Mouse (Mus musculus): ENCODE measurements around the gene Iqcf3. TPM values are rescaled to one million over a fixed set of nuclear protein-coding genes. Genes with fewer than 3 reads are reported as not detected.
"Not testable (repeated sequence)": the region's sequence is repeated elsewhere in the genome, so short reads cannot be mapped to it uniquely, and the experiment has no call there.

The Iqcf3 gene
- not detected in 2 replicates for polyA plus RNA-seq (2015; fragmentation: Nextera tagmentation; extraction: Ambion mirVana)

DNA sequence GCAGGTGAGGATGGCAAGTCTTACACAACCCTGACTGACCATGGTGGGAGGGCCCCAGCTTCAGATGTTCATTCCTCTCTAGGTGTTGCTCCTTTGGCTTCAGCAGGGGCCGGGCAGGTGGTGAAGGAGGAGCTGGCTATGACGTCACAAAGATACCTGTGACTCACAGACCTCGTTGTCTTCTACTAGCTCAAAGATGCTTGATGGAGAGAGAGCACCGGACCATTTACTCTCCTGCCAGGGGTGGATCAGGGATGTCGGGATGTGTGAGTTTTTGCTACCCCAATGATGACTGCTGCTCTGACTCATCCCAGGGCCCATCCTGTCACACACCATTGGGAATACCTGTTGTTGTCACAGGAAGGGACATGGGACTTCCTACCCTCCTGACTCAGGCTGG is at the start of gene Iqcf3:
Iqcf3 (minus strand) TSS at position 101 of the 400 bp plus-strand sequence.
- H3K4me1 ChIP-seq (ENCODE audit: control insufficient read depth, insufficient read depth, low read depth, low read length): no peaks in the 10 kb centered on the region
- H3K9ac ChIP-seq (ENCODE audit: low read depth, low read length): no peak within 1 kb of the TSS
- no peaks in the 10 kb centered on the region for H3K36me3 ChIP-seq (ENCODE audit: control insufficient read depth, insufficient read depth, low read length)
- no peak within 1 kb of the TSS for H3K27ac ChIP-seq (ENCODE audit: low read depth, low read length)
- H3K9me3 ChIP-seq (ENCODE audit: control insufficient read depth, low read length): no peaks in the 10 kb centered on the region
- H3K27me3 ChIP-seq (replicated peaks; ENCODE audit: control insufficient read depth, insufficient read depth, low read length): no peaks in the 10 kb centered on the region
- WGBS: 98% methylated on average over 5 of the region's 5 CpGs
- no peak within 1 kb of the TSS for H3K4me2 ChIP-seq (ENCODE audit: low read length)
- no peak within 1 kb of the TSS for H3K4me3 ChIP-seq (ENCODE audit: low read length)
- ATAC-seq: no peak

DNA sequence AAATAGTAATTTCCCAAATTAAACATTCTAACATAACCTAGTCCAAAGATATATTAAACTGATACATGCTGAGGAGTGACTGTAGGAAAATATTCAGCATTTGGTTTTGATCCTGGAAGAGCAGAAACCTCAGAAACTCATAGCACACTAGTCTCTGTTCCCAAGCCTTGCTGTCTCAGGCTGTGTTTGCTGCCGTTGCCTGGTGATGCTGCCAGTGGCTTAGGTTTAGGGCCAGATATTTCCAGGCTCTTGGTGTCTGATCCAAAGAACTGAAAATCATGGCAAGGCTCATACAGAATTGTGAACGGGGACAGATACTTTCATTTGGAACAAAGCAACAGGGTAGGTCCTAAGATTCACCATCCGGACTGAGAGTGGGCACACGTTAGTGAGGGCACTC is 49.3 kb upstream of the Iqcf3 start:
- H3K4me2 ChIP-seq (ENCODE audit: low read length): no peak overlapping the region
- H3K27me3 ChIP-seq (replicated peaks; ENCODE audit: control insufficient read depth, insufficient read depth, low read length): no peaks in the 10 kb centered on the region
- 81% methylated on average over 4 of the region's 4 CpGs for WGBS
- no peak overlapping the region for H3K4me3 ChIP-seq (ENCODE audit: low read length)
- ATAC-seq: no peak
- H3K9me3 ChIP-seq (ENCODE audit: control insufficient read depth, low read length): no peaks in the 10 kb centered on the region
- no peak overlapping the region for H3K9ac ChIP-seq (ENCODE audit: low read depth, low read length)
- no peak overlapping the region for H3K27ac ChIP-seq (ENCODE audit: low read depth, low read length)
- H3K36me3 ChIP-seq (ENCODE audit: control insufficient read depth, insufficient read depth, low read length): no peaks in the 10 kb centered on the region
- no peaks in the 10 kb centered on the region for H3K4me1 ChIP-seq (ENCODE audit: control insufficient read depth, insufficient read depth, low read depth, low read length)

DNA sequence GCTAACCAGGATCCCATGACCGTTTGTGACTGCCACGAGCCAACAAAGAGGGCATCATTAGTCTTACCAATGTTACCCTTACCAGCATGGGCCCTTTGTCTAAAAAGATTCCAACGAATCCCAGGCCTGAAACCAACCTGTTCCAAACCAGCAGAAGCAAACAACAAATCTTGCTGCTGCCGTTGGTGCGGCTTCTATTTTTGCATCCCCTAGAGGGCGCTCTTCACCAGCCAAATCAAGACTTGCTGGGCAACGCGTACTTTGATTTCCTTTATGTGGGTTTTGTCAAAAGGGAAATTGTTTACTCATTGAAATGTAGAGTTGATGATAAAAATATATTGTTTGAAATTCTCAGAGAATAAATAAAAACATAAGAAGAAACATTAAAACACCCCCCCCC is 39.1 kb upstream of the Iqcf3 start:
- Histone ChIP-seq H3K9ac (ENCODE audit: low read depth, low read length) (no peak overlapping the region), H3K27me3 (replicated peaks; ENCODE audit: control insufficient read depth, insufficient read depth, low read length) (no peaks in the 10 kb centered on the region), H3K9me3 (ENCODE audit: control insufficient read depth, low read length) (no peaks in the 10 kb centered on the region), H3K4me2 (ENCODE audit: low read length) (no peak overlapping the region), H3K27ac (ENCODE audit: low read depth, low read length) (no peak overlapping the region), H3K4me1 (ENCODE audit: control insufficient read depth, insufficient read depth, low read depth, low read length) (no peaks in the 10 kb centered on the region), H3K4me3 (ENCODE audit: low read length) (no peak overlapping the region), H3K36me3 (ENCODE audit: control insufficient read depth, insufficient read depth, low read length) (no peaks in the 10 kb centered on the region)
- 25% methylated on average over 8 of the region's 8 CpGs for WGBS
- ATAC-seq: no peak

DNA sequence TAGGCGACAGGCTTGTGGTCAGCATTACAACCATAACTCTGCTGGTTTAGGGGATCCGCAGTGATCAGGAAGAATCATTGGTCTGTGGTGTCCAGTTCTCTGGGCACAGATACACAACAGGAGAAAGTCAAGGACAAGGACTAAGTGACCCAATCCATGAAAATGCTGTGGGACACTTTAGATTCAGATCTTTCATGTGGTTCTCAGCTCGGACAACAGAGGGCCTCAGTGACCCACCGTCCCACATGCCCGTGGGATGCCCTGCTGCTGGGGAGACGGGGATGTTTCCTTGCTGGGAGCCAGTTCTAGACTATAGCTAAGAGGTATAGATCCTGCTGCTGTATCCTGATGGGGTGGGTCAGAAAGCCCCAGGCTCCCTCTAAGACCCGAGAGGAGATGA is 37.0 kb upstream of the Iqcf3 start:
- H3K4me3 ChIP-seq (ENCODE audit: low read length): no peak overlapping the region
- WGBS: 40% methylated on average over 7 of the region's 7 CpGs
- no peaks in the 10 kb centered on the region for H3K4me1 ChIP-seq (ENCODE audit: control insufficient read depth, insufficient read depth, low read depth, low read length)
- no peak overlapping the region for H3K27ac ChIP-seq (ENCODE audit: low read depth, low read length)
- H3K36me3 ChIP-seq (ENCODE audit: control insufficient read depth, insufficient read depth, low read length): no peaks in the 10 kb centered on the region
- H3K9ac ChIP-seq (ENCODE audit: low read depth, low read length): no peak overlapping the region
- H3K27me3 ChIP-seq (replicated peaks; ENCODE audit: control insufficient read depth, insufficient read depth, low read length): no peaks in the 10 kb centered on the region
- ATAC-seq: no peak
- no peak overlapping the region for H3K4me2 ChIP-seq (ENCODE audit: low read length)
- H3K9me3 ChIP-seq (ENCODE audit: control insufficient read depth, low read length): no peaks in the 10 kb centered on the region

DNA sequence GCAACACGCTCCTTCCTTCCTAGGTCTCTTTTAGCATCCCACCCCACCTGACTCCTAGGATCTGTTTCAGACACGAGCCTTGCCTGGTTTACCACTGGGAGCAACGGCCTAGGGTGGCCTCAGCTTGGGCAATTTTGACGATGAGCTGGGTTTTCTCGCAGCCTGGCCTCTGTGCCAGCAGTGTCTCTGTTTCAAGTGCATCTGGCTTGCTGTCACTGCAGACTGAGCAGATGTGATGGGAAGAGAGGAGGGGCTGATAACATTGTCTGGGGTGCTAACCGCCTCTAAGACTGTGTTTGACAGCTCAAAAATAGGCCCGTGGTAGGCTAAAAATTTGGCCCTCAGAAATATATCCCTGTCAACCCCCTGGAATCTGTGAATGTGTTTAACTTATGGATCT is 34.4 kb upstream of the Iqcf3 start:
- ATAC-seq: no peak
- WGBS: 66% methylated on average over 7 of the region's 7 CpGs
- no peaks in the 10 kb centered on the region for H3K27me3 ChIP-seq (replicated peaks; ENCODE audit: control insufficient read depth, insufficient read depth, low read length)

DNA sequence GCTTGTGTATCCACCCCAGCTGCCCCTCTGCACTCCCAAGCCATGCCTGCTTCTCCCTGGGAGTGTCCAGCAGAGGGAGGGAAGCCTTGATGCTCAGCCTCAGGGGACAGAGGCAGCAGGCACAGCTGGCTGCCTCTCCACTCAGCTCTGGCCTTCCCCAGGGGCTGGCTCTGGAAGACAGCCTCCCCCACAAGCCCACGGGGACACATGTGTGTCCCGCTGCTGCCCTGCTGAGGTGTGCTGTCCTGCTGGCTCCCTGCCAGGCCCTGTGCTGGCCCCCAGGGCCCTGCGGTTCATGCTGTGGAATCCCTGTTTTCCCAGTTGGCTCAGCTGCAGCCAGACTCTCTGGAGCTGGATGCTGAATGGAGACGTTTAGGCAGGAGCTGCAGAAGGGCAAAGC is 34.0 kb upstream of the Iqcf3 start:
- not testable (repeated sequence) for H3K27me3 ChIP-seq (replicated peaks; ENCODE audit: control insufficient read depth, insufficient read depth, low read length); H3K4me2 ChIP-seq (ENCODE audit: low read length); H3K9ac ChIP-seq (ENCODE audit: low read depth, low read length); H3K4me1 ChIP-seq (ENCODE audit: control insufficient read depth, insufficient read depth, low read depth, low read length); H3K36me3 ChIP-seq (ENCODE audit: control insufficient read depth, insufficient read depth, low read length); ATAC-seq; H3K4me3 ChIP-seq (ENCODE audit: low read length); H3K27ac ChIP-seq (ENCODE audit: low read depth, low read length); H3K9me3 ChIP-seq (ENCODE audit: control insufficient read depth, low read length)
- WGBS: 23% methylated on average over 4 of the region's 4 CpGs

More for the DNA sequence above, 34.4 kb upstream of the Iqcf3 start:
- Histone ChIP-seq H3K36me3 (ENCODE audit: control insufficient read depth, insufficient read depth, low read length) (no peaks in the 10 kb centered on the region), H3K4me2 (ENCODE audit: low read length) (no peak overlapping the region), H3K4me3 (ENCODE audit: low read length) (no peak overlapping the region), H3K9ac (ENCODE audit: low read depth, low read length) (no peak overlapping the region), H3K9me3 (ENCODE audit: control insufficient read depth, low read length) (no peaks in the 10 kb centered on the region), H3K4me1 (ENCODE audit: control insufficient read depth, insufficient read depth, low read depth, low read length) (no peaks in the 10 kb centered on the region), H3K27ac (ENCODE audit: low read depth, low read length) (0 out of 2 replicates have a peak overlapping the region, but pooled peaks have one; percentile 39)

DNA sequence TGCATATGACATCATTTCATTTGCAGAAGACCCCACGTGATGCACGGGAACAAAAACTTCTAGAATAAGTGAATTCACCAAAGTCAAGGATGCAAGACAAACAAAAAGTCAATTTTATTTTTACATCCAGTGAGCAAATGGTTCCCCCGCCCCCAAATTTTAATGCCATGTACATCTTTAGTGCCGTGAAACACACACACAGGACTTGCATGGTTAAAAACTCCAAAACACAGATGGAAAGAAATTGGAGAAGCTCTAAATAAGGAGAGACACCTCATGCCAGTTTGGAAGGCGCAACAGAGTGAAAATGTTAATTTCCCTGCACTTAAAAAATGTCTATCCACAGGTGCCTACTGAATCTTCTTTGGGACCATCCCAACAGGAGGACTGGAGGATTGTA is 30.7 kb upstream of the Iqcf3 start:
- Histone ChIP-seq H3K4me1 (ENCODE audit: control insufficient read depth, insufficient read depth, low read depth, low read length) (no peaks in the 10 kb centered on the region), H3K27ac (ENCODE audit: low read depth, low read length) (no peak overlapping the region), H3K9me3 (ENCODE audit: control insufficient read depth, low read length) (no peaks in the 10 kb centered on the region), H3K27me3 (replicated peaks; ENCODE audit: control insufficient read depth, insufficient read depth, low read length) (no peaks in the 10 kb centered on the region), H3K4me2 (ENCODE audit: low read length) (no peak overlapping the region), H3K4me3 (ENCODE audit: low read length) (no peak overlapping the region), H3K36me3 (ENCODE audit: control insufficient read depth, insufficient read depth, low read length) (no peaks in the 10 kb centered on the region), H3K9ac (ENCODE audit: low read depth, low read length) (no peak overlapping the region)
- 92% methylated on average over 5 of the region's 5 CpGs for WGBS
- ATAC-seq: no peak

DNA sequence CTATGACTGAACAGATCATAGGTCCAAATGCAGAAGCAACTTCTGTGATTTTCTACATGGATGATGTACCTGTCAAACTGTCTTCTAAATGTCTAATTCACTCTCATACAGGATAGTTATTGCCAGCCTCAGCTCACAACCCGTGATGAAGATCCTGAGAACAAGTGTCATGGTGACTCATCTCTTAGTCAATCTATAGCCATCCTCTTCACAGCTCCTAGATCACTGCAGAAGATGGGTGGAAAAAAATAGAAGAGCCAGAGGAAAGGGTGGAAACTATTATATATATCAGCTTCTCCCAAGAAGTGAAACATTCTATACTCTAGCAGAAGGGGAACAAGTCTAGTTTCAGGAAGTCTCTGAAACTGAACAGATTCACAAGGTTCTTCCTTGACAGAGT is 21.1 kb upstream of the Iqcf3 start:
- Histone ChIP-seq H3K36me3 (ENCODE audit: control insufficient read depth, insufficient read depth, low read length) (no peaks in the 10 kb centered on the region), H3K4me1 (ENCODE audit: control insufficient read depth, insufficient read depth, low read depth, low read length) (no peaks in the 10 kb centered on the region), H3K4me3 (ENCODE audit: low read length) (no peak overlapping the region), H3K9me3 (ENCODE audit: control insufficient read depth, low read length) (no peaks in the 10 kb centered on the region), H3K4me2 (ENCODE audit: low read length) (no peak overlapping the region), H3K27ac (ENCODE audit: low read depth, low read length) (no peak overlapping the region), H3K9ac (ENCODE audit: low read depth, low read length) (no peak overlapping the region), H3K27me3 (replicated peaks; ENCODE audit: control insufficient read depth, insufficient read depth, low read length) (no peaks in the 10 kb centered on the region)
- 74% methylated on average over 1 of the region's 1 CpGs for WGBS
- ATAC-seq: no peak

DNA sequence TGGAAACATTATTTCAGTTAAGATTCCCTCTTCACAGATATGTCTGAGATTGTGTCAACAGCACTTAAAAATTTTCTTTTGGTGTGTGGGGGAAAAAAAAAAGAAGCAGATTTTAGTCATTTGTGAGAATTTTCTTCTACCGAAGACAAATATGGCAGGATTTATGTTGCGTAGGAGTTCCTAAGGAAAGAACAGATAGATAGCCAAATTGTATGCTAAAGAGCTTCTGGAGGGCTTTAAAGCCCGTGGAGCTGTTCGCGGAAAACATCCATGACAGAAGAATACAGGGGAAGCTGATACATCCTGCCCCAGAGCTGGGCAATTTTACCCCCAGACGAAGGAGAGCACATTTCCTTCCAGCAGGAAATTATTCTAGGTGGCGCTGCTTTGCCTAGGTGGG is 18.6 kb upstream of the Iqcf3 start:
- 84% methylated on average over 7 of the region's 7 CpGs for WGBS
- Histone ChIP-seq H3K4me3 (ENCODE audit: low read length) (no peak overlapping the region), H3K4me1 (ENCODE audit: control insufficient read depth, insufficient read depth, low read depth, low read length) (no peaks in the 10 kb centered on the region), H3K27ac (ENCODE audit: low read depth, low read length) (no peak overlapping the region), H3K9ac (ENCODE audit: low read depth, low read length) (no peak overlapping the region), H3K4me2 (ENCODE audit: low read length) (no peak overlapping the region), H3K27me3 (replicated peaks; ENCODE audit: control insufficient read depth, insufficient read depth, low read length) (no peaks in the 10 kb centered on the region), H3K36me3 (ENCODE audit: control insufficient read depth, insufficient read depth, low read length) (no peaks in the 10 kb centered on the region), H3K9me3 (ENCODE audit: control insufficient read depth, low read length) (no peaks in the 10 kb centered on the region)
- no peak for ATAC-seq

DNA sequence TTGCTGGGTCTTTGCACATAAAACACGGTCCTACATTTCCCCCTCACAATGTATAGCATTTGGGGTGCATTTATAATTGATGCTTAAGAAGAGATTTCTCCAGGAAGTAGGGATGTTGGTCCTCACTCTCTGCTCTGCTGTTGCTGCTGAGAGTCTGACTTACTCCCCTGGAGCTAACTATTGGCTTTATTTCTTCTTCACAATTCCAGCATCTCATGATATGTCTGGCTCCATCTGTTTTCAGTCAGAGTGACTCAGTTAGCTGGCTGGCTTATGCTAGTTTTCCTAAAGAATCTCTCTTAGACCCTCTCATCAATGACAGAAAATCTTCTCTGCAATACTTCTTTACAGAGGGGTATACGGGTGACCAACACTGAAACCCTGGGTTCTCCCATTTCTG is 14.7 kb upstream of the Iqcf3 start:
- H3K4me3 ChIP-seq (ENCODE audit: low read length): no peak overlapping the region
- no peaks in the 10 kb centered on the region for H3K4me1 ChIP-seq (ENCODE audit: control insufficient read depth, insufficient read depth, low read depth, low read length)
- ATAC-seq: no peak
- no peak overlapping the region for H3K27ac ChIP-seq (ENCODE audit: low read depth, low read length)
- WGBS: 87% methylated on average over 2 of the region's 2 CpGs
- H3K27me3 ChIP-seq (replicated peaks; ENCODE audit: control insufficient read depth, insufficient read depth, low read length): no peaks in the 10 kb centered on the region
- H3K4me2 ChIP-seq (ENCODE audit: low read length): no peak overlapping the region
- no peaks in the 10 kb centered on the region for H3K36me3 ChIP-seq (ENCODE audit: control insufficient read depth, insufficient read depth, low read length)
- H3K9me3 ChIP-seq (ENCODE audit: control insufficient read depth, low read length): no peaks in the 10 kb centered on the region
- H3K9ac ChIP-seq (ENCODE audit: low read depth, low read length): no peak overlapping the region
